Mouse (Mus musculus) cortical plate, adult 2 months (tissue): ENCODE measurements at regions not wholly inside any gene's neighbourhood (a gene's known extent, or its start where the extent isn't known, plus 50 kb on each side); places are given as distances from the start of the nearest gene placed in this dataset.

Experiments used
- H3K27ac ChIP-seq: fragments of 200-500 bp; 2 replicates; pipeline ENCODE4 v1.5.1; 2012; ENCODE audit warnings: low read length, control low read depth, inconsistent platforms; ENCODE audit not compliant: insufficient read depth
- H3K4me1 ChIP-seq: fragments of 200-500 bp; 2 replicates; pipeline ENCODE4 v1.6.1; 2011; ENCODE audit warnings: low read length; ENCODE audit not compliant: control insufficient read depth, insufficient read depth
- H3K4me3 ChIP-seq: fragments of 200-500 bp; 2 replicates; pipeline ENCODE4 v1.5.1; 2011; ENCODE audit warnings: mild to moderate bottlenecking, low read length, control low read depth; ENCODE audit not compliant: insufficient read depth
- CTCF ChIP-seq: fragments of 200-500 bp; IDR thresholded peaks from 2 replicates; pipeline ENCODE4 v1.5.1; 2011; ENCODE audit warnings: mild to moderate bottlenecking, control low read depth, low read length; ENCODE audit not compliant: insufficient read depth; ENCODE audit errors: extremely low read depth
- POLR2A ChIP-seq: fragments of 200-500 bp; IDR thresholded peaks from 2 replicates; pipeline ENCODE4 v1.6.1; 2011; ENCODE audit warnings: mild to moderate bottlenecking, low read length, control low read depth; ENCODE audit not compliant: insufficient read depth; ENCODE audit errors: extremely low read depth

DNA sequence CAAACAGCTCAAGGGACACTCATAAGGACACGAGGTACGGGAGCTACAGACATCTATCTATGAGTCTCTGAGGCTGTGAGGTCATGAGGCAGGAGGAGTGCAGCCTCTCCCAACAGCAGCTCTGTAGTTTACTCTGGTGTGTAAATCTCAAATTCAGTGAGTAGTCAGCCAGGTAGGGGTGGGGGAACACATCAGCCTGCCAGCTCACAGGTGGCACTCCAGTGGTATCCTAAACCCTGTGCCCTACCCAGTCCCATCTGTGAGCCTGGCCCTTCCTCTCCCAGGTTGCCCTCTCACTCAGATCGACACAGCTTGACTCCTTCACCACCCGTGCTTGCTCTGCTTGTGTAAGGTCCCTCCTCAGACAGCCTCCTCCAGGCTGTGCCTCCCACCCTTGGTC lies 202.2 kb downstream of the Sipa1l2 start:
- no peak overlapping the region for H3K27ac ChIP-seq
- peaks cover 2% of the 10 kb centered on the region; the same call in 1 of the 2 replicates for H3K4me1 ChIP-seq
- H3K4me3 ChIP-seq, result no peak overlapping the region
- no peak for TF ChIP-seq POLR2A
- TF ChIP-seq CTCF, result no peak

DNA sequence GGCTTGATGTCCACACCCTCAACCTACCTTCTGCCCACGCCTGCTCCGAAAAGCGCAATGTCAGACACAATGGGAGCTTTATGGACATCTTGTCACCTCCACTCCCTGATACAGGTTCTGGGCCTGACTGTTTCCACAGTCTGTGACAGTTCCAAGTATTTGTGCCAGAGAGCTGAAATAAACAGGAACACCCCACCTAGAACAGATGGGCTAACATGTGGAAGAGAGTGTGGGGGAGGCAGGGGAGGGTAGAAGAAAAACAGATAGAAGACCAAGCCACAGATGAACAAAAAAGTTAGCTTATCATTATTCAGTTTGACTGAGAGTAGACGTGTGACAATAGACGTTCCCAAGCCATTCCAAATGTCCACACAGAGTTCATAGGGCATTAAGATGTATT lies 204.6 kb downstream of the Sipa1l2 start:
- Histone ChIP-seq H3K4me3 (no peak overlapping the region), H3K27ac (no peak overlapping the region), H3K4me1 (peaks cover 2% of the 10 kb centered on the region; the same call in 1 of the 2 replicates)
- no peak for TF ChIP-seq CTCF
- TF ChIP-seq POLR2A, result no peak

DNA sequence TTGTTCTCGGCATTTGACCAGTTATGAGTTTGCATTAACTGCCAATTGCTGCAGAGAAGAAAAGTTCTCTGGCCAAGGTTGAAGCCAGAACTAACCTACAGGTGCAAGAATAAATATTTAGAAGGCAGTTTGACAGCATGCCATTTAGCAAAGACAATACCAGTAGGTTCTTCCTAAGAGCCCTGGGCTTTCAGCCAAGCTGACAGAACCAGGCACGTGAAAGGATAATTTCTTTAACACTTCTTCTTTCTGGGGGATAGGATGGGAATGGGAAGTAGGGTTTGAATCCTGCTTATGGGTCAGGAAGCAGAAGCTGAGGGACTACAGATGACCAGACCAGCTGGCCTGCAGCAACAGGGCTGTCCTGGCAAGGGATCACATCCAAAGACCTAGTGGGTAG lies 210.2 kb downstream of the Sipa1l2 start:
- TF ChIP-seq CTCF (no peak), POLR2A (no peak)
- no peak overlapping the region for H3K4me3 ChIP-seq
- no peaks in the 10 kb centered on the region for H3K4me1 ChIP-seq
- no peak overlapping the region for H3K27ac ChIP-seq

DNA sequence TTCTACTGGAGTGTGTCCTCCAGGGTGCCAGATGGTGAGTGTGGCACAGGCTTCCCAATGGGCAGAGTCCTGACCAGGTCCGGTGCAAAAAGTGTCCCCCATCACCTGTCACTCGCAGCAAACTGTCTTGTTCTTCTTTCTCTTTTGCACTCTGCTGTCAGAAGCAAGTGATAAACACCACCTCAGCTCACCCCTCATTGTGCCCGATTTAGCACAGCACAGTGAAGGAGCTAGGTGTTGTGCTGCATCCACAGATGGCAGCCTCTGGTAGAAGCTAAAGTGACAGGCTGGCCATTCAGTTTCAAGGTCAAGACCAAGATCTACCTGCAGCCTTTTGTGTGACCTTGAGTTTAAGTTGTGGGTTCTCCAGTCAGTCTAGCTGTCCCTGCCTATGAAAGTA lies 211.8 kb downstream of the Sipa1l2 start:
- H3K4me1 ChIP-seq, result no peaks in the 10 kb centered on the region
- no peak overlapping the region for H3K27ac ChIP-seq
- TF ChIP-seq POLR2A (no peak), CTCF (no peak)
- H3K4me3 ChIP-seq, result no peak overlapping the region

DNA sequence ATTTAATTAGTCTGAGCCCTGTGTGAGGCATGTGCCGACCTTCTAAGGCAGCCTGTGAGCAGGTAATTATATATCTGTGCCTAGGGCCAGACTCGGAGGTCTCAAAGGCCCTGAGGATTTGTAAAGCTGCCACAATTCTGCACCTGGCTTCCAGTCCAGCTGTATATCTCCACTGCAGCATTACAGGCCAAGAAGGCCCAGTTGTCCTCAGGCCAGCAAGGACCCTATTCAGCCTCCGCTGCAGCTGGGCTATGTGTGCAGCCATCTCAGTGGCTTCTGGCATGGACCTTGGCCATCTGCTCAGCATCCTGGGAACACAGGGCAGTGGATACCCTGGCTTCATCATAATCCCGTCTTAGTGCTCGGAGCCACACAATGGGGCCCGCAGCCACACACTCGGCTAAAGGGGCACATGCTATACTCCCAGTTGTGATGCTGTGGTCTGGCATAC lies 214.5 kb downstream of the Sipa1l2 start:
- no peak for TF ChIP-seq POLR2A
- TF ChIP-seq CTCF, result no peak
- Histone ChIP-seq H3K4me1 (no peaks in the 10 kb centered on the region), H3K27ac (no peak overlapping the region), H3K4me3 (no peak overlapping the region)

DNA sequence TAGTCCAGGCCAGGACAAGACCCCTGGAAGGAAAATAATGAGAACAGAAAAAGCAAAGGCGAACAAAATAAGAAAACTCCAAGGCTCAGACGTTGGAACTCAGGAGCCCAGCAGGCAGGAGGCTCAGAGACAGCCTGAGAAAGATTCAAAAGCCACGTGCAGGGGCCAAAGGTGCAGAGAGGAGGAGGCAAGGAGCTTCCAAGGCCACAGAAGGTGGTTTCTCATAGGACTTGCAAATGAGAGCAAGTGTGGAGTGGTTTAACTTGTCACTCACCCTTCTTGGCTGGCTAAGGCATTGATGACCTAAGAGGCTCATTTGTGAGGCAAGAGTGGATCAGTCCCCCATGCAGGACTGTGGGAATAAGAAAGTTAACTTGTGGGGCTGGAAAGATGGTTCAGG lies 217.3 kb downstream of the Sipa1l2 start:
- no peak overlapping the region for H3K4me3 ChIP-seq
- no peaks in the 10 kb centered on the region for H3K4me1 ChIP-seq
- no peak for TF ChIP-seq POLR2A
- no peak for TF ChIP-seq CTCF
- no peak overlapping the region for H3K27ac ChIP-seq

DNA sequence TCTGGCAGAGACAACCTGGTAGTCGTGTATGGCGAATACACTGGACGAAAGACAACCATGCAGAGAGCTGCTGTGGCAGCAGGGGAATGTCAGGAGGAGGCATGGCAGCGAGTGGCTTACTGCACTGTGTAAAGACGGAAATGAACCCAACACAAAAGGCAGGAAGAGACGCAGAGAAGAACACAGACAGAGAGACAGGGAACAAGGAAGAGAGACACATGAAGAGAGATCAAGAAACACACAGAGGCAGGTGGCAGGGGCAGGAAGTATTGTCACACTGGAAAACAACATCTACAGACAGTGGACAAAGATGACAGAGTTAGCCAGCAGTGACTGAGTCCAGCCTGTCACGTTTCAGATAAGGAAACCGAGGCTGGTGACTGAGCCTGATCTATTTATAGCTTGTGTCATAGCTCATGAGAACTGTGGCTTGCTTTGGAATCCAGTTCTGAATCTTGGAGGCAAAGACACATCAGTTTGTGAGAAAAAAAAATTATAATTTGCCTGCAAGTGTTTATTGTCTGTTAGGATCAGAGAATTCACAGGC lies 218.0 kb downstream of the Sipa1l2 start:
- Histone ChIP-seq H3K4me1 (no peaks in the 10 kb centered on the region), H3K27ac (no peak overlapping the region), H3K4me3 (no peak overlapping the region)
- no peak for TF ChIP-seq POLR2A
- no peak for TF ChIP-seq CTCF

DNA sequence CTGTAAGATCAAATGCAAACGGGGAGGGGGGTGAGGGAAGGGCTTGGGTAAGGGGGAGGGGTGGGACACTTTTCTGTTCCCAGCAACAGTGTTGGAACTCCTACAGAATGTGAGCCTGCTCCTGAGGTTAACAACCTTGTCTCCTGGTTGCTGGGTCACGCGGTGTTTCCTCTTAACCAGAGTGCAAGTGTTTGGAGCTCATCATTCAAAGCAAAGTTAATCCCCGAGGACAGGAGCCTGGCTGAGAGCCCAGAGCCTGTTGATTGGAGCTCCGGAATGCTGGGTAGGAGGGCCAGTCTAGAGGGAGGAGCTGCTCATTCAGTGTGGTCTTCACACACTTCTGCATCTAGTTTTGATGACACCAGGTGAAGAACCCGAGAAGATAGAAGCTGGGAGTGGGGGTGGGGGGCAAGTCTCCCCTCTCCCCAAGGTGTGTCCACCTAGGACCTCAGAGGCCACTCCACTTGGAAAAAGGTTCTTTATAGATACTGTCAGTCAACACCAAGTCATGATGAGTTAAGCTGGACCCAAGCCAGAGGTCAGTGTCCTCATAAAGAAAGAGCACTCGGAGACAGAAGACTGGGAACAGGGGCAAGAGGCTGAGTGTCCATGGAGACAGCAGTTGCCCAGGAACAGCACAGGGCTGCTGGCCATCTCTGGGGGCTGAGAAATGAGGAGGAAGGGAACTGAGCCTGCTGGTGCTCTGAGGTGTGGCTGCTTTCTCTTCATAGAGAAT lies 220.2 kb downstream of the Sipa1l2 start:
- Histone ChIP-seq H3K4me1 (no peaks in the 10 kb centered on the region), H3K27ac (no peak overlapping the region), H3K4me3 (no peak overlapping the region)
- TF ChIP-seq POLR2A (no peak), CTCF (no peak)

DNA sequence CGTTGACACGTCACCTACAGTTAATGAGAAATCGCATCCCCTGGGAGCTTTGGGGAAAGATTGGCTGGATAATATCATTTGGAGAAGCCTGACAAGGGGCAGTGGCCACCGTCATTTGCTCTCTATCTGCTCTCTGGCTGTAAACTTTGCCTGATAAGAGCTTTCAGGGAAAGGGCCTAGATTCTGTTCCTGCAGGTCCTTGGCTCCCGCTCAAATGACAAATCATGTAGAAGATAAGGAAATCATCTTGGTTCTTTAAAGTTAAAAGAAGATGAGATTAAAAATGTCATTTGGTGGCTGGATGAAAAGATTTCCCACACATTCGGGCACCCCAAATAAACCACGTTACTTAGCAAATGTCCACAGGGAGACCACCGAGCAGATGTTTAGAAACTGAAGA lies 223.4 kb downstream of the Sipa1l2 start:
- TF ChIP-seq POLR2A (no peak), CTCF (no peak)
- Histone ChIP-seq H3K27ac (no peak overlapping the region), H3K4me1 (no peaks in the 10 kb centered on the region), H3K4me3 (no peak overlapping the region)

DNA sequence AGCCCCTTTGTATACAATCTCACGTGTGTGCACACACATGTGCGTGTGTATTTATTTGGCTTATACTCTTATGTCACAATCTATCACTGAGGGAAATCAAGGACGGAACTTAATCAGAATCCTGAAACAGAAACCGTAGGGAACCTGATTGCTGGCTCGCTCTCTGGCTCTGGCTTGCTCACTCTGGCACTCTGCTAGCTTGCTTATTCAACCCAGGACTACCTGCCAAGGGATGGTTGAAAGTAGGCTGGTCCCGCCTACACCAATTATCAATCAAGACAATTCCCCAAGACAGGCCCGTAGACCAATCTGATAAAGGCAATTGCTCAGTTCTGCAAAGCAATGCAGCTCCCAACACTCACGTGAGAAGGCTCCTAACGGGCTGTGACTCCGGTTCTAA lies 224.0 kb downstream of the Sipa1l2 start:
- no peak overlapping the region for H3K4me3 ChIP-seq
- no peak overlapping the region for H3K27ac ChIP-seq
- H3K4me1 ChIP-seq, result no peaks in the 10 kb centered on the region
- TF ChIP-seq POLR2A (no peak), CTCF (no peak)

DNA sequence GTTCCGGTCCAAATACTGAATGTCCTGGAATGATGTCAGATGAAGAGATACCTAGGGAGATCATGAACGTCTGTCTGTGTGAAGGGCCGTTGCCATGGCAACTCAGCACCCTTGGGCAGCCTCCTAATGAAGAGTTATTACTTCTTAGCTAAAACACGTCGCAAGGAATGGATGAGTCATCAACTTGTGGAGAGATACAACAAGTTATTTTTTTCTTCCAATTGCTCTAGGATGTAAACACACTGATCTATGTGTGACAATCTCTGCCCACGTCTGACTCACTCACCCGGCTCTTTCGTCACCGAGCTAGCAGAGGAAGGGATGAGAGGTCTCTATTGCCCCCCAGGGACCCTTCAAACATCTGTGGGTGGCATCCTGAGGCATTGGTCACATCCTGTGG lies 225.7 kb downstream of the Sipa1l2 start:
- TF ChIP-seq POLR2A, result no peak
- TF ChIP-seq CTCF, result no peak
- Histone ChIP-seq H3K27ac (no peak overlapping the region), H3K4me3 (no peak overlapping the region), H3K4me1 (no peaks in the 10 kb centered on the region)
